Mouse (Mus musculus) bone marrow macrophage, adult 2 months (primary cell): Measurements from ENCODE around the gene Dab1.

Experiments used
- CTCF ChIP-seq: IDR thresholded peaks from 2 replicates; pipeline ENCODE4 v1.5.1; 2012; ENCODE audit warnings: low read depth, mild to moderate bottlenecking, low read length, moderate library complexity
- POLR2A ChIP-seq: IDR thresholded peaks from 2 replicates; pipeline ENCODE4 v1.6.1; 2012; ENCODE audit warnings: mild to moderate bottlenecking, low read depth, low read length, borderline replicate concordance

GRCm38 (mm10) chr4:104275260-104275659 is 656.1 kb downstream of the Dab1 start:
- TF ChIP-seq CTCF (no peak), POLR2A (no peak)
